Mouse (Mus musculus): ENCODE results near the gene B4galt2. TPM values are rescaled to one million over a fixed set of nuclear protein-coding genes. Genes with fewer than 3 reads are reported as not detected.
A peak's percentile ranks its signal among the peaks of the same experiment; 100 is the strongest.

The B4galt2 gene
- total and polyA plus RNA-seq, 3 experiments, result 4.0 to 9.3 (median 4.3) TPM

DNA sequence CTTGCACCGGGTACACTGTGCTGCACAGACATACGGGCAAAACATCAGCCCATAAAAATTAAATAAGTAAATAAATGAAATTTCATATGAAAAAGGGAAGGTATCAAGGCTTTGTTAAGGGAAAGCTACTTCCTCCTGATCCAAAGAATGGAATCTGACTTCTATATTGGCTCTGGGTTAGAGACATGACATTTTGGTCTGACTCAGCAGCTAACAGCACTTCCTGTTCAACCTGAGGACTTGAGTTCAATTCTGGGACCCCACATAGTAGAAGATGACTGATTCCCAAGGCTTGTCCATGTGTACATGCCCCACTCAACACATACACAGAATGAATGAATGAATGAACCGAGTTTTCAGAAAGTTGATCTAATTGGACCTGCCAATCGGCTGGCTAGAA is 34.6 kb upstream of the B4galt2 start:
- DNase-seq, result no peak
- no peaks in the 10 kb centered on the region for H3K27me3 ChIP-seq (ENCODE audit: control insufficient read depth, insufficient read depth, low read length)
- H3K36me3 ChIP-seq (ENCODE audit: control insufficient read depth, insufficient read depth, low read length), result no peaks in the 10 kb centered on the region
- 72% methylated on average over 4 of the region's 4 CpGs for WGBS
- H3K4me3 ChIP-seq, result no peak overlapping the region
- no peaks in the 10 kb centered on the region for H3K79me2 ChIP-seq (replicated peaks; ENCODE audit: control insufficient read depth, insufficient read depth, low read length)
- H3K27ac ChIP-seq, result no peak overlapping the region
- H3K9ac ChIP-seq (ENCODE audit: low read depth, low read length), result no peak overlapping the region
- intact Hi-C loops (cut with DNase I), result no loop called here
- peaks cover 4% of the 10 kb centered on the region for H3K4me1 ChIP-seq (ENCODE audit: control insufficient read depth, insufficient read depth, low read length)
- TF ChIP-seq POLR2A (IDR thresholded peaks at IDR 0.05; ENCODE audit: insufficient read depth, low read depth, low read length) (no peak), CTCF (IDR thresholded peaks at IDR 0.05) (no peak), EP300 (IDR thresholded peaks at IDR 0.05; ENCODE audit: insufficient read depth, low read depth, low read length) (no peak)

DNA sequence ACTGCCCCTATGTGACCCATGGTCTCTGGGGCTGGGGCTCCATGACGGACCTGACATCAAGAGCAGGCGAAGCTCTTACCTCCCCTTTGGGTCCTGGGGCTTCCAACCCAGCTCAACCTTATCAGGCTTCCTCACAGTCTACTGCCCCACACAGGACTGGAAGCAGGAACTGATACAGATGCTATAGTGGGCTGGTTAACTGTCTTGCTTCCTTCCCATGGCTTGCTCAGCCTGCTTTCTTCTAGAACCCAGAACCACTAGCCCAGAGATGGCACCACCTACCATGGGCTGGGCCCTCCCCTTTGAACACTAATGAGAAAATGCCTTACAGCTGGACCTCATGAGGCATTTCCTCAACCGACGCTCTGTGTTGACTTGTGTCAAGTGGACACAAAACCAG is 34.1 kb upstream of the B4galt2 start:
- TF ChIP-seq POLR2A (IDR thresholded peaks at IDR 0.05; ENCODE audit: insufficient read depth, low read depth, low read length), result no peak
- Histone ChIP-seq H3K9ac (ENCODE audit: low read depth, low read length) (no peak overlapping the region), H3K27me3 (ENCODE audit: control insufficient read depth, insufficient read depth, low read length) (no peaks in the 10 kb centered on the region), H3K4me1 (ENCODE audit: control insufficient read depth, insufficient read depth, low read length) (peaks cover 6% of the 10 kb centered on the region), H3K36me3 (ENCODE audit: control insufficient read depth, insufficient read depth, low read length) (no peaks in the 10 kb centered on the region), H3K79me2 (replicated peaks; ENCODE audit: control insufficient read depth, insufficient read depth, low read length) (no peaks in the 10 kb centered on the region), H3K4me3 (no peak overlapping the region), H3K27ac (no peak overlapping the region)
- 73% methylated on average over 4 of the region's 4 CpGs for WGBS
- no peak for DNase-seq
- intact Hi-C loops (cut with DNase I), result no loop called here

DNA sequence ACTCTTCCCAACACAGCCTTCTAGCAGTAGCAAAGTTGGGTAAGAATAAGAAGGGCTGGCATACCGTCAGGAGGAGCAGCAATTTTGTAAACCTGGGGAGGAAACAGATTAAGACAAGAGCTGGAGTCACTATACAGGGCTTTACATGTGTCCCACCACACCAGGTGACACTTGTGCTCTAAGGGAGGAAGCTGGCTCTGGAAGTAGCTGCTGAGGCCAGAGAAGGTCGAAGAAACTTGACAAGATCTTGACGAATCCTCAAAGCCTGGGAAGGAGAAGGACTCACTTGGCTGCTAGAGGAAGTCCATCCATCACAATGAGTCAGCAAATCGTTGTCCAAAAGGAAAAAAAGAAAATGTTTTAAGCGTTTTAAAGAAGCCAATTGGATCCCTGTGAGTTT is 33.1 kb upstream of the B4galt2 start:
- H3K79me2 ChIP-seq (replicated peaks; ENCODE audit: control insufficient read depth, insufficient read depth, low read length), result peaks cover 2% of the 10 kb centered on the region; the same call in 1 of the 2 replicates
- no peak overlapping the region for H3K9ac ChIP-seq (ENCODE audit: low read depth, low read length)
- H3K4me3 ChIP-seq, result no peak overlapping the region
- intact Hi-C loops (cut with DNase I), result no loop called here
- no peaks in the 10 kb centered on the region for H3K27me3 ChIP-seq (ENCODE audit: control insufficient read depth, insufficient read depth, low read length)
- peaks cover 6% of the 10 kb centered on the region for H3K4me1 ChIP-seq (ENCODE audit: control insufficient read depth, insufficient read depth, low read length)
- TF ChIP-seq EP300 (IDR thresholded peaks at IDR 0.05; ENCODE audit: insufficient read depth, low read depth, low read length) (no peak), CTCF (IDR thresholded peaks at IDR 0.05) (no peak), POLR2A (IDR thresholded peaks at IDR 0.05; ENCODE audit: insufficient read depth, low read depth, low read length) (no peak)
- H3K27ac ChIP-seq, result no peak overlapping the region
- 52% methylated on average over 5 of the region's 5 CpGs for WGBS
- no peaks in the 10 kb centered on the region for H3K36me3 ChIP-seq (ENCODE audit: control insufficient read depth, insufficient read depth, low read length)
- no peak for DNase-seq

DNA sequence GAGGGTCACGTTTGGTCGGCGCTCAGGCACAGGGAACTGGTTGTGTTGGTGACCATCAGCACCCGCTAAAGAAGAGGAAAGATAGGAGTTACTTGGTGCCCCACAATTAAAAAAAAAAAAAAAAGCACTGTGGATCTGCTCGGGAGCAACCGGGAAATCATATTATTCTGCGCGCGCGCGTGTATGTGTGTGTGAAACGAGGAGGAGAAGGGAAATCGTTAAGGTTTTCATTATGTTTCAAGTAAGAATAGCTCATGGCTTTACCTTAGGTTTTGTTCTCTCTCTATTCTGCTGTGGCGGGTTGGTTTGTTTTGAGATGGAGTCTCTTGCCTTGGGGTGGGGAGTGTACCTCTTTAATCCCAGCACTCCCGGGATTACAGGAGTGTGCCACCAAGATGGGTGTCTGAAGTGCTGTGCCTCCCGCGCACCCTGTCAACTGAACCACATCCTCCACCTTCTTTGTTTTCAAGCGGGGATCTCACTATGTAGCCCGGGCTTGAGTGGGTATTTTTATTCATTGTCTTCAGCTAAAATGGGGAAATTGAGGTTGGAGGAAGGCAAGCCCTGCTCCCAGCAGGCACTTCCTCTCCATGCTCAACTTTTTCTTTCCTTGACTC is 32.3 kb upstream of the B4galt2 start:
- WGBS, result 2% methylated on average over 19 of the region's 19 CpGs
- intact Hi-C loops (cut with DNase I), result loop anchor here (1.0 kb wide), 1 partner anchor 24 kb away; no protein-coding TSS in a partner anchor
- Histone ChIP-seq H3K36me3 (ENCODE audit: control insufficient read depth, insufficient read depth, low read length) (0 out of 2 replicates have a peak, but pooled peaks cover 2% of the 10 kb centered on the region), H3K27ac (peak overlapping the region; percentile 100), H3K27me3 (ENCODE audit: control insufficient read depth, insufficient read depth, low read length) (no peaks in the 10 kb centered on the region), H3K9ac (ENCODE audit: low read depth, low read length) (peak overlapping the region; percentile 92), H3K4me3 (peak overlapping the region; percentile 98), H3K79me2 (replicated peaks; ENCODE audit: control insufficient read depth, insufficient read depth, low read length) (peaks cover 2% of the 10 kb centered on the region; the same call in 1 of the 2 replicates), H3K4me1 (ENCODE audit: control insufficient read depth, insufficient read depth, low read length) (peaks cover 6% of the 10 kb centered on the region)
- no peak for TF ChIP-seq POLR2A (IDR thresholded peaks at IDR 0.05; ENCODE audit: insufficient read depth, low read depth, low read length)
- TF ChIP-seq CTCF (IDR thresholded peaks at IDR 0.05), result no peak
- TF ChIP-seq EP300 (IDR thresholded peaks at IDR 0.05; ENCODE audit: insufficient read depth, low read depth, low read length), result no peak
- no peak for DNase-seq

DNA sequence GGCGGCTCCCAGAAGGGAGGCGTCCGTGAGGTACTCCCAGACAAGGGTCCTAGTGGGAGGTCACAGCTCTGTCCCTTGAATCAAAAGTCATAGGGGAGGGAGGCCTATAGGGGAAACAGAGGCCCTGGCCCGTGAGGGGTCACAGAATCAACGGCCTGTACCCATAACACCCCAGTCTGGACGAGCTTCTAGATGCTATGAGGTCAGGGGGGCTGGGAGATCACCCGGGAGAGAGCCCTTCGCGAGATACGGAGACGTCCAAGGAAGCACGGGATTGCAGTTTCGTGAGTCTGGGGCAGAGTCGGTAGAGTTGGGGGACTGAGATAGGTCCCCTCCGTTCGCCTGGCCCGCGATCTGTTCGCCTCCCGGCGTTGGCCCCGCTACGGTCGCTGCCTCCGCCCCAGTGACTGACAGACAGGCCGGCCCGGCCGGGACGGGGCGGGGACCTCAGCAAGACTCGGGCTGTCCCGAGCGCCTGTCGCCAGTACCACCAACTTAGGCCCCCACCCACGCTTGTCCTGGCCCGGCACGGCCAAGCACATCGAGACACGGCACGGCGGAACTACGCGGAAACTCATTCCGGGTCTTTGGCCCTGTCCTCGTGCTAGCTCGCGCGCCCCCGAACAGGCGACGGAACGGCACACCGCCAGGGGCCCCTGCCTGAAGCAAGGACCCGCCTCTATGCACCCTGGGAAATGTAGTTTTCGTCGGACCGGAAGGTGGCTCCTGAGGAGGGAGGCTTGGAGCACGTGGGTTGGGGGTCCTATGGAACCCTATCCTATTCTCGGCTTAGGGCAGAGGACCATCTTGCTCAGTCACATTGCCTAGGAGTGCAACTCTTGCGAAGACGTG is 31.5 kb upstream of the B4galt2 start, which contains the start of gene Ipo13:
Gene Ipo13, minus strand, starts transcription at position 409 of the 852 bp plus-strand sequence.
- H3K4me1 ChIP-seq (ENCODE audit: control insufficient read depth, insufficient read depth, low read length), result peaks cover 6% of the 10 kb centered on the region
- DNase-seq, result peak; percentile 96 to 98
- peaks cover 2% of the 10 kb centered on the region; the same call in 1 of the 2 replicates for H3K79me2 ChIP-seq (replicated peaks; ENCODE audit: control insufficient read depth, insufficient read depth, low read length)
- no peaks in the 10 kb centered on the region for H3K27me3 ChIP-seq (ENCODE audit: control insufficient read depth, insufficient read depth, low read length)
- intact Hi-C loops (cut with DNase I), result loop anchor here (1.0 kb wide), 1 partner anchor 24 kb away; no protein-coding TSS in a partner anchor
- WGBS, result under 1% methylated on average over 61 of the region's 61 CpGs
- no peak for TF ChIP-seq EP300 (IDR thresholded peaks at IDR 0.05; ENCODE audit: insufficient read depth, low read depth, low read length)
- peak; percentile 87 for TF ChIP-seq POLR2A (IDR thresholded peaks at IDR 0.05; ENCODE audit: insufficient read depth, low read depth, low read length)
- TF ChIP-seq CTCF (IDR thresholded peaks at IDR 0.05), result peak; percentile 46
- H3K4me3 ChIP-seq, result peak within 1 kb of the TSS; percentile 98
- peak within 1 kb of the TSS; percentile 100 for H3K27ac ChIP-seq
- peaks cover 2% of the 10 kb centered on the region; the same call in 1 of the 2 replicates for H3K36me3 ChIP-seq (ENCODE audit: control insufficient read depth, insufficient read depth, low read length)
- peak within 1 kb of the TSS; percentile 92 for H3K9ac ChIP-seq (ENCODE audit: low read depth, low read length)
